Mouse (Mus musculus): Measurements from ENCODE around the gene Mbnl1.

The Mbnl1 gene

GRCm38 (mm10) chr3:60569781-60570180 is 97.2 kb downstream of the Mbnl1 start:
- no peak for DNase-seq (ENCODE audit: low spot score)

GRCm38 (mm10) chr3:60570491-60571022 is 97.9 kb downstream of the Mbnl1 start:
- DNase-seq (ENCODE audit: low spot score), result peak; percentile 57

- DNase-seq (ENCODE audit: low spot score), result no peak
These were observed 98.9 kb downstream of the Mbnl1 start for GRCm38 (mm10) chr3:60571493-60571892.

- no peak for DNase-seq (ENCODE audit: low spot score)
These were observed 101.6 kb downstream of the Mbnl1 start for GRCm38 (mm10) chr3:60574199-60574598.

GRCm38 (mm10) chr3:60574849-60575524 is 102.4 kb downstream of the Mbnl1 start:
- no peak for DNase-seq (ENCODE audit: low spot score)

- DNase-seq (ENCODE audit: low spot score), result no peak
These were observed 103.3 kb downstream of the Mbnl1 start for GRCm38 (mm10) chr3:60575945-60576344.

- no peak for DNase-seq (ENCODE audit: low spot score)
These were observed 103.9 kb downstream of the Mbnl1 start for GRCm38 (mm10) chr3:60576366-60577046.

- no peak for DNase-seq (ENCODE audit: low spot score)
These were observed 107.2 kb downstream of the Mbnl1 start for GRCm38 (mm10) chr3:60579880-60580279.

GRCm38 (mm10) chr3:60580699-60581098 is 108.1 kb downstream of the Mbnl1 start:
- DNase-seq (ENCODE audit: low spot score), result no peak

GRCm38 (mm10) chr3:60582154-60582553 is 109.5 kb downstream of the Mbnl1 start:
- DNase-seq (ENCODE audit: low spot score), result no peak

GRCm38 (mm10) chr3:60582620-60583019 is 110.0 kb downstream of the Mbnl1 start:
- no peak for DNase-seq (ENCODE audit: low spot score)

GRCm38 (mm10) chr3:60584704-60585103 is 112.1 kb downstream of the Mbnl1 start:
- DNase-seq (ENCODE audit: low spot score), result no peak

GRCm38 (mm10) chr3:60586046-60586445 is 113.4 kb downstream of the Mbnl1 start:
- DNase-seq (ENCODE audit: low spot score), result no peak

- DNase-seq (ENCODE audit: low spot score), result no peak
These were observed 114.5 kb downstream of the Mbnl1 start for GRCm38 (mm10) chr3:60587149-60587548.

GRCm38 (mm10) chr3:60589361-60589760 is 116.7 kb downstream of the Mbnl1 start:
- no peak for DNase-seq (ENCODE audit: low spot score)

- no peak for DNase-seq (ENCODE audit: low spot score)
These were observed 123.0 kb downstream of the Mbnl1 start for GRCm38 (mm10) chr3:60595606-60596005.

- DNase-seq (ENCODE audit: low spot score), result no peak
These were observed 124.4 kb downstream of the Mbnl1 start for GRCm38 (mm10) chr3:60596985-60597384.

GRCm38 (mm10) chr3:60601686-60602085 is 129.1 kb downstream of the Mbnl1 start:
- DNase-seq (ENCODE audit: low spot score), result peak; percentile 65

- no peak for DNase-seq (ENCODE audit: low spot score)
These were observed 130.4 kb downstream of the Mbnl1 start for GRCm38 (mm10) chr3:60602923-60603549.

- DNase-seq (ENCODE audit: low spot score), result no peak
These were observed 131.0 kb downstream of the Mbnl1 start for GRCm38 (mm10) chr3:60603637-60604036.

- DNase-seq (ENCODE audit: low spot score), result no peak
These were observed 131.6 kb downstream of the Mbnl1 start for GRCm38 (mm10) chr3:60604205-60604604.

GRCm38 (mm10) chr3:60608952-60609403 is 136.3 kb downstream of the Mbnl1 start:
- no peak for DNase-seq (ENCODE audit: low spot score)

- DNase-seq (ENCODE audit: low spot score), result peak; percentile 54
These were observed 139.2 kb downstream of the Mbnl1 start for GRCm38 (mm10) chr3:60611839-60612238.
